Mouse (Mus musculus): ENCODE results near the gene Gm20696.

Gm20696 gene

DNA sequence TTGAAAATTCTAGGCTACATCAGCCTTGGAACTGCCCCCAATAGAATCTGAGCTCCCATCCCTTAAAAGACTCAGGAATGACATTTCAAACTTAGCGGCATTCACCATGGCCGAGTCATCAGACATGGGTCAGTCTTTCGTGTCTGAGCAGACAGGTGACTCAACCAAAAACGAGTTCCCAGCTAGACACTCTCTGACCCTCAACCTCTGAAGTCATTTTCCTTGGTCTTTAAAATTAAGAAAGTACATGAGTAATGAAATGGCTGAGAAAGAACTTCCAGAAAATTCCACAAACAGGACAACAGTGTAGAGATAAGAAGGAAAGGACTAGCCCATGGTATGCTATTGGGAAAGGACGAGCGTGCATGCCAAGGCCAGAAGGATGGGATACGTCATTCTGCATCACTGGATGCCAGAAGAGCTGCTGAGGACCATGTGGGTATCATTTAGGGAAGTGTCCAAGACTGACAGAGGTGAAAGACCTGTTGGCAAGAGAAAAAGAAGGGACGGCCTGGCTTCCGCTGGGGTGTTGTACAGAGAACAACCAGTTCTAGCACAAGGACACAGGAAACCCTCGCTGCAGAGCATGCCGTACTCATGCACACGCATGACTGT, 219.7 kb downstream of the Gm20696 start:
- no peak for DNase-seq (ENCODE audit: low read depth, low spot score)

DNA sequence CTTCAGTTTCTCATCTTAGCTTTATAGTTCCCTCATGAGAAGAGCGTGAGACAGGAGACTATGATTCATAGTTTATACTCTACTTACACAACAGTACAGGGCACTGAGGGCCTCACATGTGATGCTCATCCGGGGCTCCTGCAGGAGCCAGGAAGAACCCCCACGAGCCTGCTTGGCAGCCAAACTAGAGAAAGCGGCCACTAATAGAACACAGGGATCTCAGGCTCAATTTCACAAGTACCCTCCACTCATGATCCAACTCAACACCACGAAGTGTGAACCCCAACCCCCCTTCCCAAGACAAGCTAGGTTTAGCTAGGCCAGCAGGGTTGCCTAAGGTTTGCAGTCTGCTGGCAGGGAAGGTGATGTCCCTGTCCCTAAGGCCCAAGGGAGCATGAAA, 223.1 kb downstream of the Gm20696 start:
- peak; percentile 87 for DNase-seq (ENCODE audit: low read depth, low spot score)

DNA sequence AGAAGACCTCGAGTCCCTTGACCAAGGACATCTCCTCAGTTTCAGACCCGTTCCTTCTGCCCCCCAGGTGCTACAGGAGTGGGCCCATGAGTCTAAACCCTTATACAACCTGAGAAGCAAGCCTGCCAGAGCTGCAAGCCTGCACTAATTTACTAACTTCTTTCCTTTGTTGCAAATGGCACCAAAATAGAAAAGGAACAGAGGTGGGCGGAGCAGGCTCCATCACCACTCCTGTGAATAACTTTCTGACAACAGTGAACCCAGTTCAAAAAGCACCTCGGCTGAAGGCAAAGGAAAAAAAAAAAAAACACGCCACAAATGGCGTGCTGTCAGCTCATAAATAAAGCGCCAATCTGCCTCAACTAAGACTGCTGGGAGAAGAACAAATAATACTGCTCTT, 225.5 kb downstream of the Gm20696 start:
- DNase-seq (ENCODE audit: low read depth, low spot score): no peak

DNA sequence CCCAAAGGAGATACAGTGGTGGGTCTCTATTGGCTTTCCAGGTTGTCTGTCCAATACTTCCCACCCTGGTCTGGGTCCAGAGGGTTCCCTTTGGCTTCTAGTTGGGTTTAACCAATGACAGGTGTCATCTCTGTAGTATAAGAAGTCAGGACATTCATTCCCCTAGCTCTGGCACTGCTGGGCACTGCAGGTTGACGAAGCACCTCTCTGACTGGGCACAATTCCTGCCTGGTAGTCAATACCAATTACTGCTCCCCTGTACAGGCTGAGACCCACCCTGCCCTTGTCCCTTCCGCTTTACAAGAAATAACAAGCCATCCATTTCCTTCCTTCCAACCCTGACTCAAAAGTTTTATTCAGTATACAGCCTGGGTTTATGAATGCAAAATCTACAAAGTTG, 226.0 kb downstream of the Gm20696 start:
- DNase-seq (ENCODE audit: low read depth, low spot score): no peak

DNA sequence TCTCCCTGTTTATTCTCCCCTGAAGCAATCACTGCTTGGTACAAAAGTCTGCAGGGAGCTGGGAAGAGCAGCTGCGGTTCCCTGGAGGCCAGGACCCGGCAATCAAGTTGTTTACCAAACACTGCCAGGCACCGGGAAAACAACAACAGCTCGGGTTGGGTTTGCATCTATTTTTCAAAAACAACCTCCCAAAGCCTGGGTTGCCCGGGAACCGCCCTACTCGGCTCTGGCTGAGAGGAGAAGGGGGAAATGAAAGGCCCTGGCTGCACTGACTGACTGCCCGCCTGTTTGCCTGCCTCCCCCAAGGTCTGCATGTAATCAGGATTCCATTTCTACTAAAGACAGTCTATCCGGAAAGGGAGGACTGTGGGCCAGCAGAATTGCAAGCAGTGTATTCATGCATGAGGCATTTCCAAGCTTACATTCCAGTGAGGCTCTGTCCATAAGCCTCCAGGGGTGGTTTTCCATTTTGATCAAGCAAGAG, 226.7 kb downstream of the Gm20696 start:
- peak; percentile 27 for DNase-seq (ENCODE audit: low read depth, low spot score)

DNA sequence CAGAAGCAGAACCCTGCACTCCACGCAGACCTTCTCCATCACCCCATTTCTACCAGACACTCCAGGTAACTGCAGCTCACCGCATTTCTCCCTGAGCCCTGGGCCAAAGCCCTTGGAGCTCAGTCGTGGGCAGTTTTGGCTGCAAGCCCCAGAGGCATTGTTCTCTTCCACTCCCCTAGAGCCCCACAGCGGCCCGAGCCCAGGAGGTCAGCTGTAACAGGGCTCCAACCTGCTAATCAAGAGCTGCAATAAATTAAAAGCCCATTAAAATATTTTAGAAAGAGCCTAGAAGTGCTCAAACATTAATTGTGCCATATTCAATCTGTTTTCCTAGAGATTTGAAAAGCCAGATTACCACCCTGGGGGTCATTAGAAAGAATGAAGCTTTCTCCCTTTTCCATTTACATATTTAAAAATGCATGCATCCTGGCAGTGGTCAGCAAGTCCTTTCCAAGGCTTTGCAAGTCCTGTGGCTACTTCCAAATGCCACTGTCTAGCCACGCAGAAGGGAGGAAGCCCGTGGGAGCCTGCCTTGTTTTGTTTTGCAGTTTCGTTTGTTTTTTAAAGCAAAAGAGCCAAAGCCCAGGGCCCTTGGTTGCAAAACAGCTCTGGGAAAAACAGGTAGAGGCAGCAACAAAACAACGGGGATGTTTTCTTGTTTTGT, 227.3 kb downstream of the Gm20696 start:
- DNase-seq (ENCODE audit: low read depth, low spot score): no peak

DNA sequence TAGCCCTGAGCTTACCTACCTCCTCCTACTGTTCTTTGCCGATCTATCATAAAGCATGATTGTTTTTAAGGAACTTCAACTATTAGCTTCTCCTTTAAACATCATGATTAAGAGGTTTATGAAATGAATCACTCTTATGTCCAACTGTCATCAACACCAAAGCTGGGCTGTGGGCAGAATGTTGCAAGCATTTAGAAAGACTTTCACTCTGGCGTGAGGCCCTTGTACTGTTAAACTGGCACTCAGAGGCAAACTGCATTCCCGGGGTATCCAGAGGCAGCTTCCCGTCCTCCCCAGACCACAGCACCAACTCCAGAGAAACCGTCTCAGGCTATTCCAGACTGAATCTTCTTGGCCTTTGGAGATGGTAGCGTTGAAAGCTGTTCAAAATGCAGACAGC, 230.2 kb downstream of the Gm20696 start:
- no peak for DNase-seq (ENCODE audit: low read depth, low spot score)

DNA sequence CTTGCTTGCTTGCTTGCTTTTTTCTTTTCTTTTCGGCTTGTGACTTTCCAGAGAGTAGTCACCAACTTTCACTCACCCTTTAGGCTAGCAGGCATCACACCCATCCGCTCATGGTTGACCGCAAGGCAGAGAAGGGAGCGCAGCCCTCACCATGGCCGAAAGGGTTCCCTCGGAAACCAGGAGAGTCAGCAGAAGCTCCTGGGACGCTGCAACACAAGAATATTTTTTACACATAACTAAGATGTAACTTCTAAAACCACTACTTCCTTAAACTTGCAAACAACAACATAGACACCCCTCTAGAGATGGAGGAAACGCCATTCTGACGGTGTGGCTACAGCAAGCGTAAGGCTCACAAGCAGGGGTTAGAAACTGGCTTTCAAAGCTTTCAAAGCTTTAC, 231.5 kb downstream of the Gm20696 start:
- peak; percentile 43 for DNase-seq (ENCODE audit: low read depth, low spot score)

DNA sequence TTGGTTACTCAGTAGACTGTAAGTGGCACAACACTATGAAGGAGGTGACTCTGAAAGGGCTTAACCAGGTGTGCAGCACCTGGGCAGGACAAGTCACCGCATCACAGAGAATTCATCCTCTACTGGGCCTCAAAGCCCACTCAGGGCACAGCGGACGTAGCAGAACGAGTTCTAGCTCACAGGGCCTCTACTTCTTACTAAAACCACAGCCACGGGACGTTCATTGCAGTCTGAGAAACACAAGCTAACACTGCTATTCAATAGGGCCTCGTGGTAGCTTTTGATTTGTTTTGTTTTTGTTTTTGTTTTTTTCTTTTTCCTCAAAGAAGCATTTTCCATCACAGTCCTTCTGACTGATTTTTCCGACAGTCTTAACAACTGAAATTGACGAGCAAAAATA, 233.6 kb downstream of the Gm20696 start:
- no peak for DNase-seq (ENCODE audit: low read depth, low spot score)

DNA sequence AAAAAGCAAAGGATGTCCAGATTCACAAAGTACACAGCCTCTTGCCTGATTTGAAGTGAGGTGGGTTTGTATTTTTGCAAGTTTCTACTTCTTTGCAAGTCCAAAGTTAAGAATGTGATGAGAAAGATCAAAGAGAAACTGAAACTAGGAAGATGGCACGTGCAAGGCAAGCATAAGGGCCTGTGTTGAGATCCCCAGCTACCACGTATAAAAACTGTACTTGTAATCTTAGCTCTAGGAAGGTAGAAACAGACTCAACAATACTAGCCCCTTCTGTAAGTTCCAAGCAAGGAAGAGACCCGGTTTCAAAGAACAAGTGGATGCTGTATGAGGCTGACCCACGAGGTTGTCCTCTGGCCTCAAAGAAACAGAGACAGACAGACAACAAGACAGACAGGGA, 234.7 kb downstream of the Gm20696 start:
- DNase-seq (ENCODE audit: low read depth, low spot score): no peak

DNA sequence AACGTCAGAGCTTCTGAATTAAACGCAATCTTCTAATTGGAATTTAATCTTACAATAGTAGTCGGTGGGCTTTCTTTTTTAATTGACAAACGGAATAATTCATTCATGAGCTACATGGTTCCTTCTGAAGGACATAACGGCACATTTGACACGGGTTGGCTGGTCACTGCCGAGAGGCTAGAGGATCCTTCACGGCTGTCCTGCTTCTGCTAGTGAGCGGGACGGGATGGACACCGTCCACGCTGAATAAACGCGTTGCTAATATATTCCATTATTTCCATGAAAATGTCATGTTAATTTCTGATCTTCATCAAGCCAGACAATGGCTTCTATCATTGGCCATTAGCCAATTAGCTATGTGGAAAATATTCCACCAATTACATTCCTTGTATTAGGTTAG, 236.0 kb downstream of the Gm20696 start:
- DNase-seq (ENCODE audit: low read depth, low spot score): no peak

DNA sequence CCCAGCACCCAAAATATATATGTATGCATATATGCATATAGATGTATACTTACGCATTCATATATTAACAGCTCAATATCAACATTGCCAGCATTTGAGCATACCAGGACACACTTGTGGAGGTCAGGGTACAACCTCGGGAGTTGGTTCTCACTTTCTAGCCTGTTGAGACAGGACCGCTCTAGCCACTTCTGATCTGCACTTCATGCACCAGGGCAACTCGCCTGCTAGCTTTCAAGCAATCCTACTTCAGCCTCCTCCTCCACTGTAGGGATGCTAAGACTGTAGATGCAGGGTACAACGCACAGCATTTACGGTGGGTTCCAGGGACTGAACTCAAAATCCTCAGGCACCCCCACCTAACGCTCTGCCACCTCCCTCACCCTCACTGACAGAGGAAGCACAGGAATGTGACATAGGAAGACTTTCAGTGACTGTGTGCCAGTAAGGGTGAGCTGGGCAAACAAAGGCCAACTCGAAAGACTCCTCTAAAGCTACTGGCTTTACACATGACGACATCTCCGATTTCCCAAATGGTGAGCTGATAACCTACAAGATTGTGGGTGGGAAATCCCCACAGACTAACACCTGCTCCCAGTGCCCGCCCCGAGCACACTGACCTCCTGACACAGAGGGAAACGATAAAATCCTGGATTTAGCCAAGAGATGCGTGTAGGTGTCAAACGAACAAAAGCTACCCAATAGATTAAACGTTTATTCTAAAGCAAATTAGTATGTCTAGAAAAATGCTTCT, 237.0 kb downstream of the Gm20696 start:
- DNase-seq (ENCODE audit: low read depth, low spot score): no peak

DNA sequence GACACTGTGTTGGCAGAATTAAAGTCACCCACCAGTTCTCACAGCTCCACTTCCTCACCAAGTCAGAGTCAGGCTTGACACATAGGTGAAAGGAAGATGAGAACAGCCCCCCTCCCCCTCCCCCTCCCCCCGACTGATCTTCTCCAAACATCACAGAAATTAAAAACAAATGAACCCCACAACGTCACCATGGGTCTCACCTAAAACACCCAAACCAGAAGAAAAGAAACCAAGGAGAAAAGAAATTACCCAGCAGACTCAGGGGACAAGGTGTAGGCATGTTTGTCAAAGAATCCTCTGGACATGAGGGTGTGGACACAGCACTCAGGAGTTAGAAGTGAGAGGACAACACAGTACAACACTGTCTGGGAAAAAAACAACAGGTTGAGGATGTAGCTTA, 237.6 kb downstream of the Gm20696 start:
- no peak for DNase-seq (ENCODE audit: low read depth, low spot score)

DNA sequence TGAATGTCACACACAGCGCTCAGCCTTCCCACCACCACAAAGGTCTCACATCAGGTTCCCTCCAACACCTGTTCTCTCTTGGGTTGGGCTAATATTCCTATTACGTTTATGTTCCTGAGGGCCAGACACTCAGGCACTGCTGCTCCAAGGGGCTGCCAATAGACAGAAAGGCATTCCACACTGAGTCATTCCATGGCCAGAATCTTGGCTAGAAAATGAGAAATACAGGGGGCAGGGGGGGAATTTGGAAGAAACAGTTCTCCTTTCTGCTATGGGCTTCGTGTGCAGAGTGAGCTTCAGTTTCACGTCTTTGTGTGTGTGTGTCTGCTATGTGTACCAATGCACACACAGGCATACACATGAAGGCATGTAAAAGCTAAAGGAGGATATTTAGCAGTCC, 239.3 kb downstream of the Gm20696 start:
- no peak for DNase-seq (ENCODE audit: low read depth, low spot score)

DNA sequence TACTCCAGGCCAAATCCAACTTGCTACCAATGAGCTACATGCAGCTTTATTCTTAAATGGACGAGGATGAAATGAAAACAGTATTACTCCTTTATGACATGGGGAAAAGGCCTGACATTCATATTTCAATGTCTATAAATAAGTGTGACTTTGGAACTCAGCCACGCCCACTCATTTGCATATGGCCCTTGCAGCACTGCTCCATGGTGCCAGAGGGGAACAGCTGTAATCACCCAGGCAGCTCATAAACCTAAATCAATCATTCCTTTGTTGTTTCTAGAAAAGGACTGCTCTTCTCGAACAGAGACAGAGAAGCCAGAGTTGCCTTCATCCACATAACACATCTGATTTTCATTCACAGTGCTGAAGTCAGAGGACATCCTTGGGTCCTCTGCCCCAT, 241.6 kb downstream of the Gm20696 start:
- DNase-seq (ENCODE audit: low read depth, low spot score): no peak

DNA sequence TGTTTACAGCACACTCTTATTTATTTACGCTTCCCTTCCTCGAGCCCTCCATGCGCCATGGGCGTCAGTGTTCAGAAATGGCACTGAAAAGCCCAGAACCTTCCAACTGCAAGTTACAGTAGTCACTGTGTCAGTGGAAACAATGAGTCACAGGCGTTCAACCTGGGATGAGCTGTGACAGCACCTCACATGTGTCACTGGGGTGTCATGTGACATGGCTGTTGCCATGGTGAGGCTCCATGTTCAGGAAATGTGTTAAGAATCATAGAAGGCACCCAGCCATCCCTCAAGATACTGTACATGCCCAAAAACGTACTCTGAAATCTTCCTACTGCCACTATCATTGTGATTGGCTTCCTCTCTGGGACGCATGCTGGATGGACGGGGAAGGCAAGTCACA, 245.9 kb downstream of the Gm20696 start:
- DNase-seq (ENCODE audit: low read depth, low spot score): no peak

DNA sequence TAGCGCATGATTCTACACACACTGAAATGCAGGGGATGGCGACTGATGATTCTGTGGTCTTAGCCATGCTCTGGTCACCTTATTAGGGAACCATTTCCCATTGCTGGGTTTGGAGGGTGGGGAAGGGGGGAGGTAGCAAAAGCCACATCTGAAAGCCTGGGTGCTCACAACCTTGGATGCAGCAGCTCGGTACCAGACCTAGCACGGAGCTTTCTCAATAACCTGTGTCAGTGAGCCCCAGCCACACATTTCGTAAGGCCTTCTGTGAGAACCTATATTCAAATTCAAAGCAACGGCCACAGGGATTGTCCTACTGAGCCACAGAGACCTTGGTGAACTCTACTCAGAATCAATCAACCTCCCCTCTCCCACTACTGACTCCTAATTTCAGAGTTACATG, 254.0 kb downstream of the Gm20696 start:
- DNase-seq (ENCODE audit: low read depth, low spot score): no peak

DNA sequence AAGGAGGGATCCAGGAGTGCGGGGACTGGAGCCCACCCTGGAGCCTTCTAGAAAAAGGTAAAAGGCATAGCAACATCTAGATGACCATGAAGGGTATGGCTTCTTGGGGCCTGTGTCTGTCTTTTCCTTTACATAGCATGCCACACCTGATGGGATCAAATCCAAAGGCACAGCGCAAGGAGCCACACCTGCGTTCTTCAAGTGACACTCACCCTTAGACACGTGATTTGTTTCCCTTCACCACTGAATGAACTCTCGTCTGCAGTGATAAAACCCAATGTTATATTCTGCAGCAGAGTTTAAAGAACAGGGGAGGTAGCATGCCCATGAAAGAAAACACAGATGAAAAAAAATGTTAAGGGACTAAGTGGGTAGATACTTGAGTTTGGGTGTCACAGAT, 257.0 kb downstream of the Gm20696 start:
- no peak for DNase-seq (ENCODE audit: low read depth, low spot score)

DNA sequence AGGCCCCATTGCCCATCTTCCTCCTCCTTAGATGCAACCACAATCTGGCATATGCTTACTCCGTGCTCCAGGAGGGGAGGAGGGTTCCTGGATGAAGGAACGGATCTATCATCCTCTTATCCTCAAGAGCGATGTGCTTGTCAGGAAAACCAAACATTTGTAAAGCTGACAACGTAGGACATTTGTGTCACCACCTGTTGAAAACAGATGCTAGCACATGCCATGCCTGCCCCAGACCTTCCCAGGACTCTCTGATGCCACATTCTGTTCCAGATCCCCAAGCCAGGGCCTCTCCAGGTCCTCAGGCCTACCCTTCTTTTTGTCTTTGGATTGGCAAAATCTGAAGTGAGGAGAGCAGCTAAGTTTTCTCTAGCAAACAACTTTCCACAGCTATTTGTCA, 257.7 kb downstream of the Gm20696 start:
- DNase-seq (ENCODE audit: low read depth, low spot score): no peak

DNA sequence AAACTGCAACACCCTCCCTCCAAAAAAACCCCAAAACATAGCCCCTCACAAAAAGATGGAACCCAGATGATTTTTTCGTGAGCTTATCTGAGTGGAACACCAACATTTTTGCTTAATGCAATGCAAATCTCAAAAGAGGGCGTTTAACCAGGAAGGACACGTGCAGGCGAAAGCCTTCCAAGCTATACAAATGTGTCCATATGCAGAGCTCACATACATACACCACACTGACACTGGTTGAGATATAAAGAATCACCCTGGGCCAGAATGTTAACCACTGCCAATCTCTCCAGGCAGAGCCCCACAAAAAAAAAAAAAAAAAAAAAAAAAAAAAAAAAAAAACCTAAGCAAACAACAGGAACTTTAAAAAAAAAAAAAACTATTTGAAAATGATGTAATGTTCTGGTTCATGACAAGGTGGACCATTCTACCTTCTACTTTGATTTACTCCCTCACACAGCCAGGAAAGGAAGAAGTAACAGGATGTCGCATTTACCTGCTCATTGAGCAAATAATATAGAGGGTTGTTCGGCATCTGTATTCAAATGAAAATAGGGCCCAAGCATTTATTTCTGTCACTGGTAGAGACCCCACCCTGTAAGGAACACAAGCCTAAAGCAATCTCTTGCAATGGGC, 262.7 kb downstream of the Gm20696 start:
- no peak for DNase-seq (ENCODE audit: low read depth, low spot score)

DNA sequence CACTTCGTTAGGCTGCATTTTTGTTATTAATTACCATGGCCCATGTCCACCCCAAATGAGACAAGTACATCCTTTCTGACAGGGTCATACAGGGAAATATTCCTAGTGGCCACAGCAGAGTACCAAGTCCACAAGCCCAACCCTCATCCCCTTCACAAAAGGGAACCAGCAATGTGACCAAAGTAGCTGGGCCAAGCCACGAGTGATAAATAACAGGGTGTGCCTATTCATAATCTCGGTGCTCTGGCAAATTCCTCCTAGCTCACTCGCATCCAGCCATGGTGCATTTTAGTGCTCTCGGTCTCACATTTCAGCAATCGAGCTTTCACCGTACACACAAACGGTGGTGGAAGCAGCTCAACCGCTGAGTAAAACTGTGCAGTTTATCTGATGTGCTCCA, 263.7 kb downstream of the Gm20696 start:
- DNase-seq (ENCODE audit: low read depth, low spot score): no peak

DNA sequence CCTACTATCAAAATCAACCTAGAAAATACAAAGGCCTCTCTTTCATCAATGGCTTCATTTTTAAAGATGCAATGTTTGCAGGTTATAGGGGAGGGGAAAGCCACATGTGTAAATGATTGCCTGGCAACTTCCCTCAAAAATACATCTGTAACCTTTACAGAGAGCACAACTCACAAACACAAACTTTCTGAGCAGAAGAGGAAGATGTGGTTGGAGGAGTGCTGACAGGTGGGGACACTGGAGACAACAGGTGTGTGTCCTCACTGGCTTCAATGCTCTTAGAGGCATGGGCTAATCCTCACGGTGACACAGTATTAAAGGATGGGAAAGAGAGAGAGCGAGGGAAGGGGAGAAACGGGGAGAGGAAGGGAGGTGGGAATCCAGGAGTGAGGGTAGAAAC, 264.2 kb downstream of the Gm20696 start:
- DNase-seq (ENCODE audit: low read depth, low spot score): no peak

DNA sequence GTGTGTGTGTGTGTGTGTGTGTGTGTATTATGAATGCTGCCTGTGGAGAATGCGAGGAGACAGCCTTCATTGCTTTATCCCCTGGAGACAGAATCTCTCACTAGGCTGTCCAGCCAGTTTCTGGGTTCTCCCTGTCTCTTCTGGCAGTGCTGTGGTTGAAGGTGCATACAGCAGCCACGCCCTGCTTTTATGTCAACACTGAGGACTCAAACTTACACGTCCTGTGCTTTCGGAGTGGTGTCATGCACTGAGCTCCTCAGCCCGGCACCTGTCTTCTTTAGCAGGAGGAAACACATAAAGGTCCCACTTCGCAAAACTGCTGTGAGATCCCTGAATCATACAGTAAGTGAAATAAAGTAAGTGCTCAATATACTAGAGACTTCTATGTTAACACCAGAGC, 264.8 kb downstream of the Gm20696 start:
- no peak for DNase-seq (ENCODE audit: low read depth, low spot score)
